Mouse (Mus musculus) liver, adult 2 months (tissue): ENCODE measurements around the gene Gm49486. TPM values are rescaled to one million over a fixed set of nuclear protein-coding genes. Genes with fewer than 3 reads are reported as not detected.
A peak's percentile ranks its signal among the peaks of the same experiment; 100 is the strongest.

ENCODE experiments used
- DNase-seq: peaks from one replicate; pipeline ENCODE4 v3.0.0-alpha.2; 2011; ENCODE audit warnings: low read depth, low spot score; ENCODE audit errors: extremely low read depth
- H3K27ac ChIP-seq: fragments of 200-500 bp; replicated peaks from 2 replicates; pipeline ENCODE4 v1.5.1; 2012; ENCODE audit warnings: low read depth, mild to moderate bottlenecking, control low read depth, inconsistent platforms, low read length; ENCODE audit not compliant: insufficient read depth
- H3K27me3 ChIP-seq: fragments of 200-500 bp; 2 replicates; pipeline ENCODE4 v1.6.1; 2012; ENCODE audit warnings: mild to moderate bottlenecking, moderate library complexity, low read length, inconsistent platforms; ENCODE audit not compliant: control insufficient read depth, insufficient read depth
- H3K36me3 ChIP-seq: fragments of 200-500 bp; 2 replicates; pipeline ENCODE4 v1.6.1; 2012; ENCODE audit warnings: low read length, inconsistent platforms; ENCODE audit not compliant: control insufficient read depth, insufficient read depth
- H3K4me1 ChIP-seq: fragments of 200-500 bp; 2 replicates; pipeline ENCODE4 v1.6.1; 2011; ENCODE audit warnings: low read length; ENCODE audit not compliant: control insufficient read depth, insufficient read depth
- H3K4me3 ChIP-seq: fragments of 200-500 bp; 2 replicates; pipeline ENCODE4 v1.5.1; 2011; ENCODE audit warnings: low read depth, mild to moderate bottlenecking, control low read depth, low read length, moderate library complexity; ENCODE audit not compliant: insufficient read depth
- H3K79me2 ChIP-seq: fragments of 200-500 bp; 2 replicates; pipeline ENCODE4 v1.6.1; 2012; ENCODE audit warnings: inconsistent platforms, mild to moderate bottlenecking, low read length, moderate library complexity; ENCODE audit not compliant: control insufficient read depth, insufficient read depth
- H3K9ac ChIP-seq: fragments of 200-500 bp; 2 replicates; pipeline ENCODE4 v1.6.1; 2012; ENCODE audit warnings: low read depth, mild to moderate bottlenecking, control low read depth, inconsistent platforms, low read length
- CTCF ChIP-seq: fragments of 200-500 bp; IDR thresholded peaks from 2 replicates; pipeline ENCODE4 v1.5.1; 2011; ENCODE audit warnings: low read depth, low read length, control low read depth
- POLR2A ChIP-seq: fragments of 200-500 bp; IDR thresholded peaks from 2 replicates; pipeline ENCODE4 v1.6.1; 2011; ENCODE audit warnings: low read length, control low read depth; ENCODE audit not compliant: insufficient read depth; ENCODE audit errors: extremely low read depth
- WGBS: fragments of 180-500 bp; shearing (Covaris S2); methylation state at CpG from one replicate; pipeline ENCODE4 v1.1.7; 2018; 5-methylcytosine and 5-hydroxymethylcytosine counted together
- polyA plus RNA-seq: library from polyadenylated mRNA; depleted of rRNA; stranded (reverse); fragments of >200 nt; gene quantifications from 2 replicates; pipeline ENCODE4 v1.2.3, GENCODE M21; 2012
- total RNA-seq: library from RNA; depleted of rRNA; stranded (reverse); fragments of >200 nt; gene quantifications from 2 replicates; pipeline ENCODE4 v1.2.3, GENCODE M21; 2014

Gm49486 gene
- total and polyA plus RNA-seq, 2 experiments, result not detected

DNA sequence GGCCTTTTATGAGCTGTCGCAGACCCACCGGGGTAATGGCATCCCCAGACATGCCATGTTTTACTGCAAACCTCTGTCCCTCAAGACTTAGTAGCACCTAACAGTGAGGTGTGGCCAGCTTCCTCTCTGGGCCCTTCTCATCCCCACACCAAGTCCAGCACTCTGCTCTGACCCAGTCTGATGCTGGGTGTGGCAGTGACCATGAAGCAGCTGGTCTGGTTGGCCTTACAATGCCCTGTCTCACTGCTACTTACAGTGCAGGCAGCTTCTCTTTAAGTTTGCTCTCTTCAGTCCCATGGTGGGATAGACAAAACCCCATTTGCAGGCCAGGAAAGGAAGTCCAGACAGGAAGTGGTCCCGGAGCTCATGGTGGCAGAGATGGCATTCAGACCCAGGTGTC, 16.1 kb downstream of the Gm49486 start:
- Histone ChIP-seq H3K36me3 (peaks cover 10% of the 10 kb centered on the region), H3K27me3 (no peaks in the 10 kb centered on the region), H3K9ac (no peak overlapping the region), H3K27ac (no peak overlapping the region), H3K79me2 (no peaks in the 10 kb centered on the region), H3K4me3 (no peak overlapping the region), H3K4me1 (no peaks in the 10 kb centered on the region)
- no peak for DNase-seq
- WGBS, result 90% methylated on average over 3 of the region's 3 CpGs
- TF ChIP-seq POLR2A, result no peak
- TF ChIP-seq CTCF, result no peak

DNA sequence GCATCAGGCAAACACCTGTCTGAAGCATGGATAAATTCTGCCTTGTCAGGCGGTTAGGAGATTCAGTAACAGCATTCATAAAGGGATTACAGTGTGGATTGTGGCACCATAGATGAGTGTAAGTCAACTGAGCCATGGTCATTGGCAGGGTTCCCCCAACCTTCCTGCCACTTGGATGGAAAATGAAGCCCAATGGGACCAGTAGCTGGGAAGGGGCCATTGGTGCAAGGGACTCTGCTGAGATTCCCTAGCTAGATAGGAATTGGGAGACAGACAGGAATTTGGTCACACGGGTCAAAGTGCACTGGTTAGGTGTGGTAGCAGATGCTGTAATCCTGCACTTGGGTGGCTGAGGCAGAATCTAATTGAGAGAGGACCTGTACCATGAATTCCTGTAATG, 21.0 kb downstream of the Gm49486 start:
- Histone ChIP-seq H3K4me3 (no peak overlapping the region), H3K27me3 (no peaks in the 10 kb centered on the region)
- 69% methylated on average over 2 of the region's 2 CpGs for WGBS

DNA sequence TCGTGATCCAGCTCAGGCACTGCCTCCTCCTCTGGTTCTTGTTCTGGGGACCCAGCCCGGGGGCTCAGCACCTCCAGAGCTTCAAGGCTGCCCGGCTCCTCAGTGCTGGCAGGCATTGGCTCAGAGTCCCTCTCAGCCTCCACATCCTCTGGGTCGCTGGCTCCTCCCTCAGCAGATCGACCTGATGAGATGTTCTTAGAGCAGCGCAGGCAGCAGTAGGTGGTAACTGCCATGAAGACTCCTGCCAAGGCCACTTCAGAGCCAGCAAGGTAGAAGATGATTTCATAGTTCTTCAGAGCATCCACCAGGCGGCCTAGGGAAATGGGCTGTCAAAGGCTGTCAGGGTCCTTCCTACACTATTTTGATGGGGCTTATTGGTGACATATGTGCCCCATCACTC, 22.0 kb downstream of the Gm49486 start:
- no peak for TF ChIP-seq CTCF
- TF ChIP-seq POLR2A, result no peak
- Histone ChIP-seq H3K9ac (no peak overlapping the region), H3K79me2 (no peaks in the 10 kb centered on the region), H3K4me1 (no peaks in the 10 kb centered on the region), H3K36me3 (peaks cover 4% of the 10 kb centered on the region), H3K4me3 (no peak overlapping the region), H3K27ac (no peak overlapping the region), H3K27me3 (no peaks in the 10 kb centered on the region)
- no peak for DNase-seq
- 61% methylated on average over 7 of the region's 7 CpGs for WGBS

More for the DNA sequence above, 21.0 kb downstream of the Gm49486 start:
- TF ChIP-seq POLR2A, result no peak
- TF ChIP-seq CTCF, result no peak
- no peak overlapping the region for H3K27ac ChIP-seq
- H3K79me2 ChIP-seq, result no peaks in the 10 kb centered on the region
- H3K9ac ChIP-seq, result no peak overlapping the region
- no peaks in the 10 kb centered on the region for H3K4me1 ChIP-seq
- H3K36me3 ChIP-seq, result peaks cover 4% of the 10 kb centered on the region
- DNase-seq, result peak; percentile 44

DNA sequence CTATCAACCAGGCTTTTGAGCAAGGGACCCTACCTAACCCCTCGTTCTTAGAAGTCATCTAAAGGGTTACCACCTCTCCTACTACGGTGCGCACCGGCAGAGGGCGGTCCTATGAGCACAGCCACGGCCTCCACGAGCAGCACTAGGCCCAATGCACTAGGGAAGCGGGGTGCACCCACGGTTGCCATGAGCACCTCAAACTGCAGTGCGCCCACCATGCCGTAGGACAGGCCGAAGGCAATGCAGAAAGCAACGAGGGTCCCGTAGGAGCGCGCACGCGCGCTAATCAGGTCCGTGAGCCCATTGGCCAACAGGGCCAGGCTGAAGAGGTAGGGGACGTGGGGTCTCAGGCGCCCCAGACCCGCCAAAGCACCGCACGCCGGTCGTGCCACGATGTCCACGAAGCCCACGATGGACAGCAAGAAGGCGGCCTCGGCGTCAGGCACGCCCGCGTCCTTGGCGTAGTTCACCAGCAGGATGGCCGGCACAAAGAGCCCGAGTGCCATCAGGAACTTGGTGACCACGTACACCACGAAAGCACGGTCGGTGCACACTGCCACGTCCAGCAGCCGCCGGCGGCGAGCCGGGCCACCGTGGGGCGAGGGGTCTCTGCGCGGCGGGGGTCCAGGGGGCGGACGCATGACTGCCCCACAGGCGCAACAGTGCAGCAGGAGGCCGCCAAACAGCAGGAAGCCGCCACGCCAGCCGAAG, 22.7 kb downstream of the Gm49486 start:
- Histone ChIP-seq H3K27ac (no peak overlapping the region), H3K79me2 (no peaks in the 10 kb centered on the region), H3K36me3 (no peaks in the 10 kb centered on the region; the same call in 1 of the 2 replicates), H3K27me3 (no peaks in the 10 kb centered on the region), H3K4me1 (no peaks in the 10 kb centered on the region), H3K9ac (no peak overlapping the region), H3K4me3 (no peak overlapping the region; the same call in 1 of the 2 replicates)
- DNase-seq, result no peak
- TF ChIP-seq CTCF, result no peak
- no peak for TF ChIP-seq POLR2A
- 3% methylated on average over 61 of the region's 61 CpGs for WGBS

DNA sequence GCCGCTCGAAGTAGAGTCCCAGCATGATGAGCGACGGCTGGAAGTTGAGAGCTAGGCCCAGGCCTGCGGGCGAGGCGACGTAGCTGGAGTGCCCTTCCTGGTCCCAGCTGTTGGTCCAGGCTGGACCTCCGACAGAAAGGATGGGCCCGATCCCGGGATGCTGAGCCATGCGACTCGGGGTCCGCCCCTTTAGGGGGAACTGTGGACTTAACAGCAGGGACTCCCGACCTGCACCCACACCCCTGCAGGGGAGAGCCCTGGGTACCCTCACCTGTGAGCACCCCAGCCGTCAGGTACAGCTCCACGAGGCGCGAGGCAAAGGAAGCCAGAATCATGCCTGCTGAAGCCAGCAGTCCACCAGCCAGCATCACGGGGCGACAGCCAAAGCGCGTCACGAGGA, 23.4 kb downstream of the Gm49486 start:
- H3K27me3 ChIP-seq, result no peaks in the 10 kb centered on the region
- no peak for DNase-seq
- no peak for TF ChIP-seq POLR2A
- TF ChIP-seq CTCF, result no peak
- H3K79me2 ChIP-seq, result no peaks in the 10 kb centered on the region
- H3K4me1 ChIP-seq, result no peaks in the 10 kb centered on the region
- WGBS, result 29% methylated on average over 24 of the region's 24 CpGs
- no peak overlapping the region for H3K9ac ChIP-seq
- no peak overlapping the region for H3K27ac ChIP-seq
- no peaks in the 10 kb centered on the region; the same call in 1 of the 2 replicates for H3K36me3 ChIP-seq
- H3K4me3 ChIP-seq, result no peak overlapping the region

DNA sequence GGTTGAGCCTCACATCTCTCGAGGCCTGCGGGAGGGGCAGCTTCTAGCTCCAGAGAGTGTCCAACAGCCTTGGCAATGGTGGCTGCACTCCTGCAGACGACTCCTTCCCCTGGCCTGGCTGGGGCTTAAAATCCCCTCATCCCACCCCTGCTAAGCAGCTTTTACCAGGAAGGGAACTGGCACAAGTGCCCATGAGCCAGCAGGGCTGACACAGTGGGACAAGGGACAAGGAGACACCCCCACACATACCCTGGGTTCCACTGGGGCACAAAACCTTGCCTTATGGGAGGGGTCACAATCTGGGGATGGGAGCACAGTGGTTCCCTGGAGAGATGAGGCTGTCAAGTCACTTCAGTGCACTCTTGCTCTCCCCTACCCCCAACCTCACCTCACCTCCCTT, 25.5 kb downstream of the Gm49486 start, which contains the start of gene Slc16a8:
Gene Slc16a8, minus strand, starts transcription at position 101 of the 400 bp plus-strand sequence.
- TF ChIP-seq CTCF, result no peak
- TF ChIP-seq POLR2A, result no peak
- Histone ChIP-seq H3K4me1 (no peaks in the 10 kb centered on the region), H3K27me3 (peaks cover 2% of the 10 kb centered on the region; the same call in 1 of the 2 replicates), H3K36me3 (no peaks in the 10 kb centered on the region), H3K9ac (no peak within 1 kb of the TSS), H3K79me2 (no peaks in the 10 kb centered on the region), H3K27ac (no peak within 1 kb of the TSS), H3K4me3 (no peak within 1 kb of the TSS)
- WGBS, result 51% methylated on average over 3 of the region's 3 CpGs
- no peak for DNase-seq
